Mouse (Mus musculus) embryonic facial prominence, embryonic 10.5 days (tissue): ENCODE data around the gene E130114P18Rik. TPM values are rescaled to one million over a fixed set of nuclear protein-coding genes. Genes with fewer than 3 reads are reported as not detected.

Source experiments
- DNase-seq: peaks from one replicate; pipeline ENCODE4 v3.0.0-alpha.2; 2017; ENCODE audit warnings: low spot score
- H3K27ac ChIP-seq: fragments of 300-500 bp; sonication (generic); replicated peaks from 2 replicates; pipeline ENCODE4 v1.5.1; 2016; ENCODE audit warnings: mild to moderate bottlenecking
- H3K27me3 ChIP-seq: fragments of 300-500 bp; sonication (generic); replicated peaks from 2 replicates; pipeline ENCODE4 v1.6.1; 2016; ENCODE audit warnings: low read depth, mild to moderate bottlenecking; ENCODE audit not compliant: poor library complexity, severe bottlenecking
- H3K36me3 ChIP-seq: fragments of 300-500 bp; sonication (generic); replicated peaks from 2 replicates; pipeline ENCODE4 v1.6.1; 2016; ENCODE audit warnings: mild to moderate bottlenecking, moderate library complexity
- H3K4me1 ChIP-seq: fragments of 300-500 bp; sonication (generic); 2 replicates; pipeline ENCODE4 v1.6.1; 2016
- H3K4me3 ChIP-seq: fragments of 300-500 bp; sonication (generic); 2 replicates; pipeline ENCODE4 v1.5.1; 2016; ENCODE audit warnings: mild to moderate bottlenecking, moderate library complexity
- H3K9me3 ChIP-seq: fragments of 300-500 bp; sonication (generic); 2 replicates; pipeline ENCODE4 v1.6.1; 2016; ENCODE audit warnings: mild to moderate bottlenecking
- WGBS: fragments of 180-500 bp; shearing (Covaris S2); methylation state at CpG from one replicate; pipeline ENCODE4 v1.1.7; 2016; 5-methylcytosine and 5-hydroxymethylcytosine counted together
- polyA plus RNA-seq: library from polyadenylated mRNA; unstranded; fragments of >200 nt; fragmentation: Nextera tagmentation; extraction: Ambion mirVana; gene quantifications from 2 replicates; pipeline ENCODE4 v1.2.1, GENCODE M21; 2016

Gene E130114P18Rik
- polyA plus RNA-seq, 1 experiment from 2014 or later, result 10.9 TPM

- no peak for DNase-seq
- Histone ChIP-seq H3K27me3 (peaks cover 98% of the 10 kb centered on the region), H3K27ac (no peak overlapping the region), H3K4me1 (peaks cover 38% of the 10 kb centered on the region), H3K36me3 (peaks cover 16% of the 10 kb centered on the region), H3K9me3 (no peaks in the 10 kb centered on the region), H3K4me3 (peak overlapping the region; percentile 74; the same call in 1 of the 2 replicates)
- 31% methylated on average over 7 of the region's 7 CpGs for WGBS
Measured at GRCm38 (mm10) chr4:97780024-97780423, 2.1 kb upstream of the E130114P18Rik start.

DNA sequence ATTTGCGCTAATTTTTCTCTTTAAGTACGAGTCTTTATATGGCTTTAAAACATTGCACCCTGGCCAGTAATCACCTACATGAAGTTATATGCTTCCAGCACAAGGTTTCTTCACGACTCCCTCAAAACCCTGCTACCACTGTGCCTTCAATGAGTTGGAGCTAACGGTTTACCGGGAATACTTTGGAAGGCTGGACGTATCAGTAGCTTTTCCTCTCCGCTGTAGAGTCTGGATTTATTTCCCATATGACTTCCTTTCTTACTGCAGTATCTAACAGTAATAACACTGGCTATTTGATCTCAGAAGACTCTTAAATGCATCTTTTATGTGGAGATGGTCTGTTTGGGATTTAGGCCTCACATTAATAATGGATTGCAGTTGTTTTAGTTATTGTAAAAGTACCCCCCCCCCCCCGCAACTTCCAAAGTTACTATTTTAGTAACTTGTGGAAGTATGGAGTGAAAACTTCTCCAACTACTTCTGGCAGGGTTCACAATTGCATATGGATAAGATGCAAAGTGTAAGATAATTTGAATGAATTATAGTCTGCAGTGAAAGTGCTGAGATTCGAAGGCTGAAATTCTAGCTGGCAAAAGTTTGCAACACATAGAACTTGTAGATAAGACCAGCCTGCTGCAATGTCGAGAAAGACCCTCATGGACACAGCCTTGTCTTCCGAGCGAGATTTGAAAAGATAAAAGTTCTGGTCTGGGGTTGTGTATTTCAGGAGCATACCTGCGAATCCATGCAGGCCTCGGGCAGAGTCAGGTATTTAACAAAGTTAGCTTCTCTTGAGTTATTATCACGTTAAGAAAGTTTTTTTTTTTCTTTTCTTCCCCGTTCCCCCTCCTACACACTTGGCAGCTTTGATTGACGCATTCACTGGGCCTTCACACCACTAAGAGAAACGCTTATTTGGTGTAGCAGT is 1.4 kb upstream of the E130114P18Rik start:
- no peaks in the 10 kb centered on the region for H3K9me3 ChIP-seq
- WGBS, result 5% methylated on average over 18 of the region's 18 CpGs
- DNase-seq, result no peak
- peak overlapping the region; percentile 87 for H3K27ac ChIP-seq
- peaks cover 98% of the 10 kb centered on the region for H3K27me3 ChIP-seq
- peaks cover 46% of the 10 kb centered on the region for H3K4me1 ChIP-seq
- peaks cover 16% of the 10 kb centered on the region for H3K36me3 ChIP-seq
- peak overlapping the region; percentile 74 for H3K4me3 ChIP-seq

- H3K36me3 ChIP-seq, result peaks cover 8% of the 10 kb centered on the region
- peak overlapping the region; percentile 87 for H3K27ac ChIP-seq
- WGBS, result under 1% methylated on average over 94 of the region's 94 CpGs
- no peaks in the 10 kb centered on the region for H3K9me3 ChIP-seq
- peak overlapping the region; percentile 74 for H3K4me3 ChIP-seq
- peaks cover 97% of the 10 kb centered on the region for H3K27me3 ChIP-seq
- peaks cover 55% of the 10 kb centered on the region for H3K4me1 ChIP-seq
- DNase-seq, result peak; percentile 73
Measured at GRCm38 (mm10) chr4:97778211-97779002, 529 bp upstream of the E130114P18Rik start.

DNA sequence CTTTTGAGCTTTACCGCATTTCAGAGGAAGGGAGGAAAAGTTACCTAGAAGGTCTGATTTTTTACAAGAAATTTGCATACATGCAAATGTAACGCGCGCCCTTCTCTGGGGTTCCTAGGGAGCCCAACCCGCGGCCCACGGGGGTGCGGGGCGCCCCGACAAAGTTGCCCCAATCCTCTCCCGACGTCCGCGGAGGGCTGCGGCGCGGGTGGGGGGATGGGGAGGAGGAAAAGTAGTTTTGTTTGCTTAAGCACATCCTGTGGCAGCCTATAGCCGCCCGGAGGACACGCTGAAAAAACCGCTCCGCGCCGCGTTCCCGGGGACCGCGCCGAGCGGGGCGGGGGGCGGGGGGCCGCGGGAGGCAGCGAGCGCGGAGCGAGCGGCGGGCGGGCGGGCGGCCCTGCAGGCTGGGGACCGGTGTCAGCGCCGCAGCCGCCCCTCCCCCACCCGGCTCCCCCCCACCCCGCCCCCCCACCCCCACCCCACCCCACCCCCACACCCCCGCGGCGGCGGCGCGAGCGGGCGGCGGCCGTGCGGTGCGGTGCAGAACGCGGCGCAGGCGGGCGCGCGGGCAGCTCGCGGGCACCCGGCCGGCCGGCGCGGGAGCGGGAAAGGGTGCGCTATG is 685 bp downstream of the E130114P18Rik start:
- Histone ChIP-seq H3K27me3 (peaks cover 85% of the 10 kb centered on the region), H3K27ac (peak overlapping the region; percentile 87), H3K4me3 (peak overlapping the region; percentile 74), H3K36me3 (no peaks in the 10 kb centered on the region), H3K9me3 (no peaks in the 10 kb centered on the region), H3K4me1 (peaks cover 57% of the 10 kb centered on the region)
- DNase-seq, result peak; percentile 75
- under 1% methylated on average over 53 of the region's 77 CpGs for WGBS

- Histone ChIP-seq H3K36me3 (no peaks in the 10 kb centered on the region), H3K27ac (peak overlapping the region; percentile 87), H3K27me3 (peaks cover 79% of the 10 kb centered on the region), H3K9me3 (no peaks in the 10 kb centered on the region), H3K4me3 (peak overlapping the region; percentile 74), H3K4me1 (peaks cover 58% of the 10 kb centered on the region)
- DNase-seq, result peak; percentile 55
- under 1% methylated on average over 10 of the region's 10 CpGs for WGBS
Measured at GRCm38 (mm10) chr4:97776388-97777080, 1.3 kb downstream of the E130114P18Rik start.

DNA sequence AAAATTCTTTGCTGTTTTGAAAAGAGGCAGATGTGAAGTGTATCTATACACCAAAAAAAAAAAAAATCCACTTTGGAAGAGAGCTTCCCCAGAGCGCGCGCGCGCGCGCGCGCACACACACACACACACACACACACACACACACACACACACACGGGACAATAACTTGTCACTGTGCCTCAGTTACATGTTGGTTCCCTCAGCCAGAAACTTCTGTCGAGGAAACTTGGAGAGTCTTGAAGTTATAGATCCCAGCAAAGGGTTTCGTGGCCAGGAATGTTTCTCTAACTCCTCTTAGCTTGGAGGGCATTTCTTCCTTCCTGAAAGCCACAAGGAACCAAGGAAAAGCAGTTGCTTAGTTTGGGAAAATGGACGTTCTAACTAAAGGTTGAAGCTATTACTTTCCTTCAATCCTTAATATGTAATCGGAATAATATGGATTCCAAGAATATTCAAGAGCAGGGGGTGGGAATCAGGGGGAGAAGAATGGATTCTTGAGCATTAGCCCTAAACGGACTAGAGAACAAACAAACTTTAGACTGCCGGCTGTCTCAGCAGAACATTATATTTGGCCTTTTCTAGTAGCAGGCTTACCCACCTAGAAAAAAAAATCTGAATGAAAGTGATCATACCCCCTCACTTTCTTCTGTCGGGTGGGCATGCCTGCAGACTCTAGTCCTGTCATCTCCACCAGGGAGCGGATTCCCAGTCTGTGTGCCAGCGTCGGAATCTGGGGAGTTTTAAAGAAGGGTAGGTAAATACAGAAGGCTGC is 2.2 kb downstream of the E130114P18Rik start:
- peaks cover 70% of the 10 kb centered on the region for H3K27me3 ChIP-seq
- H3K27ac ChIP-seq, result peak overlapping the region; percentile 57
- peak; percentile 24 for DNase-seq
- no peaks in the 10 kb centered on the region for H3K36me3 ChIP-seq
- WGBS, result under 1% methylated on average over 20 of the region's 20 CpGs
- peak overlapping the region; percentile 74 for H3K4me3 ChIP-seq
- peaks cover 63% of the 10 kb centered on the region for H3K4me1 ChIP-seq
- no peaks in the 10 kb centered on the region for H3K9me3 ChIP-seq

DNA sequence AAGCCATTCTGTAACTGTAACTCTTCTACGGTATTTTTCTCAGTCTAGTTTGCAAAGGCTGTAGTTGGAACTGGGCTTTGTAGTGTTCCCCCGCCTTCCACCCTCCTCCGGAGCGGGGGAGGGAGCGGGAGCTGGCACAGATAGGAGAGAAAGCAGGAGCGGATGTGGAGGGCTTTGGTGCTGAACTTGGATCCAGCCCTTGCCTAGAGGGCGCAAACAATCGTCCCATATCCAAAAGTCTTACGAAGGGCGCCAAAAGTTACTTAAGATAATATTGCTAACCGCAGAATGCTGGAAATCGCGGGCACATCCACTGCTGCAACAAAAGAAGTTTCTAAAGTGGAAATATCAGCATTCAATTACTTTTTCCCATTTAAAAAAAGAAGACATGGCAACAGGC is 2.8 kb downstream of the E130114P18Rik start:
- H3K27ac ChIP-seq, result peak overlapping the region; percentile 70
- peak; percentile 78 for DNase-seq
- H3K4me1 ChIP-seq, result peaks cover 63% of the 10 kb centered on the region
- H3K27me3 ChIP-seq, result peaks cover 64% of the 10 kb centered on the region
- H3K4me3 ChIP-seq, result peak overlapping the region; percentile 74
- H3K36me3 ChIP-seq, result no peaks in the 10 kb centered on the region
- H3K9me3 ChIP-seq, result no peaks in the 10 kb centered on the region
- under 1% methylated on average over 13 of the region's 13 CpGs for WGBS

GRCm38 (mm10) chr4:97774446-97774950 is 3.4 kb downstream of the E130114P18Rik start:
- no peak for DNase-seq
- H3K27ac ChIP-seq, result peak overlapping the region; percentile 70
- peaks cover 64% of the 10 kb centered on the region for H3K27me3 ChIP-seq
- H3K4me1 ChIP-seq, result peaks cover 60% of the 10 kb centered on the region
- no peaks in the 10 kb centered on the region for H3K9me3 ChIP-seq
- H3K36me3 ChIP-seq, result no peaks in the 10 kb centered on the region
- peak overlapping the region; percentile 74; the same call in 1 of the 2 replicates for H3K4me3 ChIP-seq
- 16% methylated on average over 4 of the region's 4 CpGs for WGBS

DNA sequence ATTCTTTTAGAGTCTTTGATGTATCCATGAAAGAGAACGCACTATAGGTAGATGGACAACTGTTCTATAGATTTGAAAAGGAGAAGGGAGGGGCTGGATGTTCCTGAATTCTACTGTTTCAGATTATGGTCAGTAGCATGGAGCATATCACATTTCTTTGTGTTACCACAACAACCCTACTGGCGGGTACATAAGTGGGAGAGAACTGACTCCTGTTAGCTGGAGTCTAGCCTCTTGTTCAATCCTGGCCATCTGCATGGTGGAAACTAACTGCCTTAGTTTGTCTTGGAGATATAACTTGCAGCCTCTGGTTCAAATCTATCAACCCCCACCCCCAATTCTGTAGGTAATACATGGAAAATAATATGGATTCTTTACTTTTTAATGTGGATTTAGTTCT is 4.1 kb downstream of the E130114P18Rik start:
- Histone ChIP-seq H3K27me3 (peaks cover 58% of the 10 kb centered on the region), H3K4me1 (peaks cover 56% of the 10 kb centered on the region), H3K9me3 (no peaks in the 10 kb centered on the region), H3K27ac (peak overlapping the region; percentile 44), H3K4me3 (peak overlapping the region; percentile 62), H3K36me3 (no peaks in the 10 kb centered on the region)
- WGBS, result 37% methylated on average over 2 of the region's 2 CpGs
- DNase-seq, result no peak

DNA sequence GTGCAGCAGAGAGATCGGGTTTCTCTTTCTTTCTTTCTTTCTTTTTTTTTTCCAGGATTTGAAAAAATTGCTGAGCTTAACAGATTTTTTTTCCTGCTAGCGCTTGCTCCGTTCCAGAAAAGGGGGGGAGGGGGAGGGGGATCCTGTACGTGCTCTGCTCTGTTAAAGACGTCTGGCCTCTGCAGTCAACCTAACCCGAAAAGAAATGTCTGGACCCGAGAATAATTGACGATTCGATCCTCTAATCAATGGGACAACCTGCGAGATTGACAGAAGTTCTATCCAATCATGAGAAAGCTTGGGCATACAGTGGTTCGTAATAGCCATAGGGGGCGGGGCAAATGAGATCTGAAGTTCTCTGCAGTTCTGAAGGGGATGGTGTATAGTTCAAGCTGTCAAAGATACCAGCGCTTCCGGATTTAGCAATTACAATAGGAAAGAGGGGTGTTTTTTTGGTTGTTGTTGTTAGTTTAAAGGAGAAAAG is 4.7 kb downstream of the E130114P18Rik start:
- Histone ChIP-seq H3K9me3 (no peaks in the 10 kb centered on the region), H3K4me3 (peak overlapping the region; percentile 62), H3K27me3 (peaks cover 52% of the 10 kb centered on the region), H3K4me1 (peaks cover 50% of the 10 kb centered on the region), H3K36me3 (no peaks in the 10 kb centered on the region), H3K27ac (peak overlapping the region; percentile 92)
- DNase-seq, result peak; percentile 89
- under 1% methylated on average over 14 of the region's 14 CpGs for WGBS

DNA sequence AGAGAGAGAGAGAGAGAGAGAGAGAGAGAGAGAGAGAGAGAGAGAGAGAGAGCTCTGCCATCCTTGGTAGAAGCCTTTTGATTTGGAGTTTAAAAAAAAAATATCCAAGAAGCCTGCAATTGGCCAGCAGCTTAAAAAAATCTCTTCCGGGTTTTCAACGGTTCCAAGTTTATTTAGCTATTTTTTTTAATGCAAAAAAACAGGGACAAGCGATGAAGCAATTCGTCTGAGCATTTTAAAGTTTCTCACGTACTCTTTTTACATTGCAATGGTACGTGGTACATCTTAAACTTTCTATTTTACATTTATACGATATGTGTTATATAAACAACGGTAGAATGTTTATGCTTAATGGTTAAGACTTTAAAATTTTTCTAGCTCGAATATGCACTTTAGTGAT is 5.2 kb downstream of the E130114P18Rik start, which contains the start of gene Nfia:
Gene Nfia, plus strand, starts transcription at position 94 of the 400 bp plus-strand sequence.
- H3K27me3 ChIP-seq, result peaks cover 50% of the 10 kb centered on the region
- H3K36me3 ChIP-seq, result no peaks in the 10 kb centered on the region
- peak within 1 kb of the TSS; percentile 92 for H3K27ac ChIP-seq
- under 1% methylated on average over 9 of the region's 9 CpGs for WGBS
- H3K4me1 ChIP-seq, result peaks cover 45% of the 10 kb centered on the region
- no peaks in the 10 kb centered on the region for H3K9me3 ChIP-seq
- DNase-seq, result no peak
- H3K4me3 ChIP-seq, result peak within 1 kb of the TSS; percentile 62
